Mouse (Mus musculus): ENCODE data around the gene Kera. TPM values are rescaled to one million over a fixed set of nuclear protein-coding genes. Genes with fewer than 3 reads are reported as not detected.

Gene Kera
- polyA plus RNA-seq, 1 experiment from 2014 or later: 0.37 TPM

- Histone ChIP-seq H3K36me3 (ENCODE audit: control insufficient read depth, insufficient read depth, low read length) (no peaks in the 10 kb centered on the region), H3K9me3 (ENCODE audit: control insufficient read depth, low read length) (no peaks in the 10 kb centered on the region), H3K27me3 (ENCODE audit: control insufficient read depth, insufficient read depth, low read length) (no peaks in the 10 kb centered on the region), H3K9ac (ENCODE audit: low read length) (no peak overlapping the region), H3K4me3 (ENCODE audit: low read depth, low read length) (no peak overlapping the region), H3K4me2 (ENCODE audit: low read depth, low read length, severe bottlenecking) (no peak overlapping the region), H3K4me1 (replicated peaks; ENCODE audit: control insufficient read depth, insufficient read depth, low read length) (no peaks in the 10 kb centered on the region), H3K27ac (ENCODE audit: low read depth, low read length) (no peak overlapping the region)
- 86% methylated on average over 2 of the region's 2 CpGs for WGBS
- DNase-seq (ENCODE audit: low spot score) (no peak), ATAC-seq (replicated peaks; ENCODE audit: low FRiP score) (no peak)
Observed at GRCm38 (mm10) chr10:97641926-97642325, 35.2 kb downstream of the Kera start.

GRCm38 (mm10) chr10:97643768-97644167 is 37.1 kb downstream of the Kera start, which contains the start of gene Epyc:
Epyc (plus strand) TSS chr10:97644068.
- no peak for DNase-seq (ENCODE audit: low spot score)
- Histone ChIP-seq H3K9ac (ENCODE audit: low read length) (no peak within 1 kb of the TSS), H3K36me3 (ENCODE audit: control insufficient read depth, insufficient read depth, low read length) (no peaks in the 10 kb centered on the region), H3K4me1 (replicated peaks; ENCODE audit: control insufficient read depth, insufficient read depth, low read length) (no peaks in the 10 kb centered on the region), H3K27me3 (ENCODE audit: control insufficient read depth, insufficient read depth, low read length) (no peaks in the 10 kb centered on the region), H3K4me3 (ENCODE audit: low read depth, low read length) (no peak within 1 kb of the TSS), H3K4me2 (ENCODE audit: low read depth, low read length, severe bottlenecking) (no peak within 1 kb of the TSS), H3K27ac (ENCODE audit: low read depth, low read length) (no peak within 1 kb of the TSS), H3K9me3 (ENCODE audit: control insufficient read depth, low read length) (no peaks in the 10 kb centered on the region)
- WGBS: 81% methylated on average over 2 of the region's 2 CpGs
- no peak for ATAC-seq (replicated peaks; ENCODE audit: low FRiP score)

DNA sequence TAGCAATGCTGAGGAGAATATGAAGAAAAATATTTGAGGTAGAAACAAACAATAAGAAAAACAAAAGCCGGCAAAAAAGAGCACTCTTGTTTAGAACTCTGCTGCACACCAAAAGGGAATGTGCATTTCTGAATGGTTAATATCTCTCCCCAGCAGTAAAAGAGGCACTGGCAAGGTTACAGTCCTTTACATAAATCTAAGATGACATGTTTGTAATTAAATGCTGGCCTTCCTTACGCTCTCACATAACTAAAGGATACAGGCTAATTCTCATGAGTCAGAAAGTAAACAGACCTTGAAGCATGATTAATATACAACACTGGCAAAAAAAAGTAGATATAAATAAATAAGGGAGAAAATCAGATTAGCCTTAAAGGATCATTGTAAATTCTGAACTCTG is 43.7 kb downstream of the Kera start:
- H3K36me3 ChIP-seq (ENCODE audit: control insufficient read depth, insufficient read depth, low read length): no peaks in the 10 kb centered on the region
- ATAC-seq (replicated peaks; ENCODE audit: low FRiP score) (no peak), DNase-seq (ENCODE audit: low spot score) (no peak)
- no peak overlapping the region for H3K9ac ChIP-seq (ENCODE audit: low read length)
- 86% methylated on average over 2 of the region's 2 CpGs for WGBS
- H3K4me1 ChIP-seq (replicated peaks; ENCODE audit: control insufficient read depth, insufficient read depth, low read length): no peaks in the 10 kb centered on the region
- no peaks in the 10 kb centered on the region for H3K9me3 ChIP-seq (ENCODE audit: control insufficient read depth, low read length)
- no peak overlapping the region for H3K4me2 ChIP-seq (ENCODE audit: low read depth, low read length, severe bottlenecking)
- H3K27ac ChIP-seq (ENCODE audit: low read depth, low read length): no peak overlapping the region
- H3K27me3 ChIP-seq (ENCODE audit: control insufficient read depth, insufficient read depth, low read length): no peaks in the 10 kb centered on the region
- no peak overlapping the region for H3K4me3 ChIP-seq (ENCODE audit: low read depth, low read length)

DNA sequence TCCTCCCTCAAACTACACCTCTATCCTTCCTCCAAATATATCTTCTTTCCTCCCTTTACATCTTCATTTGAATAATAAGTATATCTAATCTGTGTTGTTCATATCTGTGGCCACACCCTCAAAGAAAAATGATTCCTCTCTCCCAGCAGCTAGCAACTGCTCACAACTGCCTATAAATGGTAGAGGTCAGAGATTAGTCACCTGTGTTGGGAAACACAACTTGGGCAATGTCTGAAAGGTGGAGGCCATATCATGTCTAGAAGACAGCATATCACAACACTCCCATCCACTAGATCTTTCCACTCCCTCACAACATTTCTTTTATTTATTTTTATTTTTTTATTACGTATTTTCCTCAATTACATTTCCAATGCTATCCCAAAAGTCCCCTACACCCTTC is 52.8 kb downstream of the Kera start:
- ATAC-seq (replicated peaks; ENCODE audit: low FRiP score): no peak

More for the DNA sequence above, 52.8 kb downstream of the Kera start:
- Histone ChIP-seq H3K9me3 (ENCODE audit: control insufficient read depth, low read length) (no peaks in the 10 kb centered on the region), H3K4me2 (ENCODE audit: low read depth, low read length, severe bottlenecking) (no peak overlapping the region), H3K9ac (ENCODE audit: low read length) (no peak overlapping the region), H3K4me3 (ENCODE audit: low read depth, low read length) (no peak overlapping the region), H3K27ac (ENCODE audit: low read depth, low read length) (no peak overlapping the region), H3K27me3 (ENCODE audit: control insufficient read depth, insufficient read depth, low read length) (no peaks in the 10 kb centered on the region), H3K4me1 (replicated peaks; ENCODE audit: control insufficient read depth, insufficient read depth, low read length) (no peaks in the 10 kb centered on the region), H3K36me3 (ENCODE audit: control insufficient read depth, insufficient read depth, low read length) (no peaks in the 10 kb centered on the region)
- no peak for DNase-seq (ENCODE audit: low spot score)
- 92% methylated on average over 1 of the region's 1 CpGs for WGBS

Other genes starting within 250 kb of the Kera start
- gene Dcn, start 127.3 kb upstream of the Kera start, polyA plus RNA-seq (2014; fragmentation: Nextera tagmentation; extraction: Ambion mirVana): 15.1 and 15.7 TPM in 2 replicates
- 95.2 and 97.7 TPM in 2 replicates for gene Lum, start 41.8 kb upstream of the Kera start, polyA plus RNA-seq (2014; fragmentation: Nextera tagmentation; extraction: Ambion mirVana)
- gene Epyc, start 37.2 kb downstream of the Kera start, polyA plus RNA-seq (2014; fragmentation: Nextera tagmentation; extraction: Ambion mirVana): 3.2 and 3.5 TPM in 2 replicates
- not detected in 2 replicates for gene Ccer1, start 86.2 kb downstream of the Kera start, polyA plus RNA-seq (2014; fragmentation: Nextera tagmentation; extraction: Ambion mirVana)
- gene C030005K15Rik, start 119.9 kb downstream of the Kera start, polyA plus RNA-seq (2014; fragmentation: Nextera tagmentation; extraction: Ambion mirVana): not detected in 2 replicates